Mouse (Mus musculus): ENCODE measurements at regions not wholly inside any gene's neighbourhood (a gene's known extent, or its start where the extent isn't known, plus 50 kb on each side); places are given as distances from the start of the nearest gene placed in this dataset.
A peak's percentile ranks its signal among the peaks of the same experiment; 100 is the strongest.

GRCm38 (mm10) chr1:109471671-109472070 is 510.6 kb upstream of the Cdh7 start:
- DNase-seq: no peak

- no peak for DNase-seq
Measured at GRCm38 (mm10) chr1:109481387-109481786, 500.8 kb upstream of the Cdh7 start.

DNA sequence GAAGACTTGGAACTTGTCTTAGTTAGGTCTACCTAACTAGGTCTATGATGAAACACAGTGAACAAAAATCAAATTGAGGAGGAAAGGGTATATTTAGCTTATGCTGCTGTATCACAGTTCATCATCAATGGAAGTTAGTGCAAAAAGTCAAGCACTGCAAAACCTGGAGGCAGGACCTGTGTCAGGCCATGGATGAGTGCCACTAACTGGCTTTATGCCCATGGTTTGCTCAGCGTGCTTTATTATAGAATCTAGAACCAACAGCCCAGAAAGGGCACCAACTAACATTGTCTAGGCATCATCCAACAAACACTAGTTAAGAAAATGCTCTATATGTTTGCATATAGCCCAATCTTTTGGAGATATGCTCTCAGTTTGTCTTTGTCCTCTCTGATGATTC is 486.3 kb upstream of the Cdh7 start:
- no peak for DNase-seq

GRCm38 (mm10) chr1:109512632-109513259 is 469.5 kb upstream of the Cdh7 start:
- DNase-seq: no peak

DNA sequence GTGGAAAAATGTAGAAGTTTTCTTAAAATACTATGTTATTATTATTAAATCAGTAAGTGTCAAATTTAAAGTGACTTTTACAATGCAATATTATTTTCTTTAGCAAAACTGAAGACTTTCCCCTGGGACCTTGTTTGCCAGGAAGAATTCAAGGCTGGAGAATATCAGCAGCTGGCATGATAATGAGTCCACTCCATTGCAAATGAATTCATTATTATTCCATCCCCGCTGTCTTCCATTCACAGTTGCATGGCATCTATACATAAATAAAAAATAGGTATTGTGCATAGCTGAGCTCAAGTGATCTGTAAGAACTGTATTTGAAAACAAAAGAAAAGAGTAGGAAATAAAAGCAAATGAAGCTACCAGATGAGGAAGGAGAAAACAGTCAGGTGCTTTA is 467.9 kb upstream of the Cdh7 start:
- DNase-seq: peak; percentile 4
